Mouse (Mus musculus) gastrocnemius, adult 2 months (tissue): Measurements from ENCODE around the gene Satb2. TPM values are rescaled to one million over a fixed set of nuclear protein-coding genes. Genes with fewer than 3 reads are reported as not detected.

Experiments
- DNase-seq: peaks from one replicate; pipeline ENCODE4 v3.0.0; 2022
- H3K27ac ChIP-seq: fragments of 200-600 bp; 2 replicates; pipeline ENCODE4 v1.8.1; 2022; ENCODE audit warnings: mild to moderate bottlenecking
- H3K4me3 ChIP-seq: fragments of 200-600 bp; 2 replicates; pipeline ENCODE4 v1.8.1; 2022; ENCODE audit warnings: mild to moderate bottlenecking, moderate library complexity
- CTCF ChIP-seq: fragments of 200-600 bp; IDR thresholded peaks from 2 replicates; pipeline ENCODE4 v1.8.1; 2022; ENCODE audit warnings: antibody characterized with exemption, mild to moderate bottlenecking, moderate library complexity
- intact Hi-C: fragments of 180-260 bp; cut with DNase I; formaldehyde crosslinking; loops from one replicate; pipeline ENCODE4 v1.15.1; 2025
- total RNA-seq, 2 experiments: library from RNA; stranded (reverse); gene quantifications; 2 replicates each; pipeline ENCODE4 v1.2.3; 2021

Satb2 gene
- total RNA-seq, 2 experiments from 2014 or later: 0.22 to 0.28 TPM

DNA sequence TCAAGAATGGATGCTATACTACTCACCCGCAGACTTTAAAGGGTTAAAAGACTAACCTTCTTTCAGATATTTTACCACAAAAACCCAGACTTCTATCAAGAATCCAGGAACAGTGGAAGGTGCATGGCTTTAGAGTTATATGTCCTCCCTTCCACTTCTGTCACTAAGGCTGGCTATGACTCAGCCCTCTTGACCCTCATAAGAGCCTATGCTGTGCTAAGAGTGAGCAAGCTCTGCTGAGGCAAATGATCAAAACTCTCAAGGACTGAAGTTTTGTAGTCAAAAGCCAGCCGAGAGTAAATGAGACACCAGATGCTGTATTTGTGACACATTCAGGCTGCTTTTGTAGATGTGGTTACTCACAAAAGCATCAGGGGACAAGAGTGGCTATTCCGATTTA is 81.8 kb downstream of the Satb2 start:
- no peak for DNase-seq
- no peak for TF ChIP-seq CTCF
- no peak overlapping the region for H3K4me3 ChIP-seq
- no peak overlapping the region for H3K27ac ChIP-seq
- intact Hi-C loops: no loop called here

DNA sequence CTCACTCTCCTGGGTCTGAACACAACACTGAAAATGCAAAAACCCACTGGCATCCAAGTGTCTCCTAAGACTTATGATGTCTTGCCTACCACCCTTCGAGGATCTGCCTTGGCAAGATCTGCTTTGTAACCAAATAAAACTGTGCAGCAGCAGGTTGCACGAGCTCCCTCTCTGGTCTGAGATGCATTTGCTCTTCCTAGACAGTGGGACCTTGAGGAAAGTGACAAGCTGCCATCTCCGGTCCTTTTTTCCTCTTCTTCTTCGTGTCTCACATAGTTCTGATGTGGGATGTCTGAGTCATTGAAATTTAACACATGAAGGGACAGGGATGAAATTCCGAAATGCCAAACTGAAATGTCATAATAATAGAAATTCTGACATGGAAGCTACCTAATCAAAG is 85.7 kb downstream of the Satb2 start:
- intact Hi-C loops: no loop called here

DNA sequence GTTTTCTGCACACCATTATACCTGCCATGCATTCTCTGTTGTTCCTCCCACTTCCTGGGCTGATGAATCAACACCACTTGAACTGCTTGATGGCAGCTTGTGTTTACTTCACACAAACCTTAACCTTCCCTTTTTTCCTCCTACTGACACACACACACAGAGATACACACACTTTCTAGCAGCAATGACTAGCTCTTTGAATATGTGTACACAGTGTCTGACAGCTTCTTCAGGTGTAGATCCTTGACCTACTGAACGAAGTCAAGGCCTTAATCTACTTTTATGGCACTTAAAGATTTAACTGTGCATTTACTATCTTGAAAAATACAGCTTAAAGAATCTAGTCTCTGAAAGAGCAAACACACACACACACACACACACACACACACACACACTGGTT is 89.5 kb downstream of the Satb2 start:
- intact Hi-C loops: no loop called here
- TF ChIP-seq CTCF: no peak
- Histone ChIP-seq H3K4me3 (no peak overlapping the region), H3K27ac (no peak overlapping the region)
- no peak for DNase-seq

More for the DNA sequence above, 85.7 kb downstream of the Satb2 start:
- Histone ChIP-seq H3K27ac (no peak overlapping the region), H3K4me3 (no peak overlapping the region)
- DNase-seq: no peak
- TF ChIP-seq CTCF: no peak

DNA sequence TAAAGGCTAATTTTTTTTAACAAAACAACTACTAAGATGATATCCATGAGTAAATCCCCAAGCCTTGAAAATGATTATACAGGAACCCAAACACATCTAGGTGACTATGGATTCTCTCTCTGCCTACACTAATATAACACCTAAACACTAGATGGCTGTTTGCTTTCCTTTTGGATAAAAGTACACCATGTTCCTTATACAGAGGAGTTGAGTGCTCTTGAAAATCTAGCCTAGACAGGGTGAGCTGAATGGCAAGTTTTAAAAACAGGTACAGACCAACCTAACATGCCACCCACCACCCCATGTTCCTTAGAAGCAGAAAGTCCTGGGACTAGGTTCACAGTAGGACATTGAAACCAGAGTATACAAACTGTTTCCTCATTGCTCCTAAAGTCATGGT is 90.9 kb downstream of the Satb2 start:
- intact Hi-C loops: no loop called here
- no peak for DNase-seq
- TF ChIP-seq CTCF: no peak
- no peak overlapping the region for H3K4me3 ChIP-seq
- no peak overlapping the region for H3K27ac ChIP-seq

DNA sequence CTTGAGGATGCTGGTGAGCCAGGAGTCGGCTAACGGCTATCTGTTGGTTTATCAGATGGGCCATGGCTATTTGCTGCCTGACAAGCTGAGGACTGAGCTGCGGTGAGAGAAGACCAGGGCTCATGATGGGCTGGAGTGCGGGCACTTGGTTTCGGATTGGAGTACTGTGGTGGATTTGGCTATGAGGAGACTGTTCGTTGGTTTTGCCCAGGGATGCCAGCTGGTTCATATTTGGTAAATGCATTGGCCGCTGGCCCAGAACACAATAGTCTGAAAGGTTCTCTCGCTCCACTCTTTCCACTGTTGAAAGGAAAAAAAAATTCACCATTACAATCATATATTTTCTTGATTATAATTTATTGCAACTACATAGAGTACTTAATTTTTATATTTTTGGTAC is 107.0 kb downstream of the Satb2 start:
- no peak for TF ChIP-seq CTCF
- no peak overlapping the region for H3K27ac ChIP-seq
- intact Hi-C loops: no loop called here
- no peak overlapping the region for H3K4me3 ChIP-seq
- DNase-seq: no peak

DNA sequence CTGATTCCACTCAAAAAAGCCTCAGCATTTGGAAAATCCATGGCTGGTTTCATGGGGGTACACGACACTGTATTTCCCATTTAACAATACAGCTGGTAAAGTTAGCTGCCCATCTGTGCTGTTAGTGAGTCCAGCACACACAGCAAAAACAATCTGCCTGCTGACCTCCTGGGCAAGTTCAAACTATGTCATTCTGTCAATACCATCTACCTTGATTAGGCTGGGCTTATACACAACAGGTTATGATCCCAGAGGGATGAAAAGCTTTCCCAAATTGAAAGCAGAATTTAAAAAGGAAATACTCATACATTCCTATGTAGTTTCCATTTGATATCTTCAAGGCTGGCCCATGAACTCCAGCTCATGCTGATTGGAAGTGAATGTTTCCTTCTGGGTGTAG is 113.2 kb downstream of the Satb2 start:
- DNase-seq: no peak
- no peak for TF ChIP-seq CTCF
- intact Hi-C loops: no loop called here
- Histone ChIP-seq H3K4me3 (no peak overlapping the region), H3K27ac (no peak overlapping the region)

DNA sequence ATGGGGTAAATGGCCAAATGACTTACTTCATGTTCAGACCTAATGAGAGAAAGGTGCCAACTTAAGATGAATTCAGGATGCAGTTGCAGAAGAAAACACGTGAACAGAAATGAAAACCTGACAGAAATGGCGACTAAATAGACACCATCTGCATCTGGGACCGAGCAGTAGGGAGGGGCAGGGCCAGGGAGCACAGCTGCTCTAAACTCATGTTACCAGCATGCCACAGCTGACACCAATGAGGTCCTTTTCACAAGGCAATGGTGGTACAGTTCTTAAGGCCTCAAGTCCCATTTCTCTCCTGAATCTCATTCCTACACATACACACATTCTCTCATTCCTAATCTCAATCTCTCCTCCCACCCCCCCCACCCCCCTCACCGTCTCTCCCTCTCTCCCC is 115.7 kb downstream of the Satb2 start:
- Histone ChIP-seq H3K27ac (no peak overlapping the region), H3K4me3 (no peak overlapping the region)
- intact Hi-C loops: no loop called here
- no peak for TF ChIP-seq CTCF
- no peak for DNase-seq

DNA sequence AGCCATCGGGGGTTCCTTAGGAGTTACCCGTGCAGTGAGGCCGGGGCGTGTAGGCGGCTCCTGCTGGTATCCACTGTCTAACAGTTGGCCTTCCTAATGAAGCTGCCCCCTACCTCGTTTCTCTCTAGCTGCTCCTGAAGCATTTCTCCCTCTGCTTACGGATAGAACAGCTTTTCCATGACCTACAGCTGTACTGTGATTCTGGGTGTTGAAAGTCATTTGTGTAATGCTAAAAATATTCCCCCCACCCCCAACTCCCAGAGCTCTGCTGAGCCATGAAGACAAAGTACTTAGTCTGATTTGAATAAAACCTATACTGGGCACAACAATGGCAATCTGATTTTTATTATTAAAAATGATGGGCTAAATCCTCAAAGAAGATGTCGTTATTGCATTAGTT is 121.2 kb downstream of the Satb2 start:
- Histone ChIP-seq H3K4me3 (no peak overlapping the region), H3K27ac (no peak overlapping the region)
- no peak for TF ChIP-seq CTCF
- intact Hi-C loops: no loop called here
- DNase-seq: no peak

DNA sequence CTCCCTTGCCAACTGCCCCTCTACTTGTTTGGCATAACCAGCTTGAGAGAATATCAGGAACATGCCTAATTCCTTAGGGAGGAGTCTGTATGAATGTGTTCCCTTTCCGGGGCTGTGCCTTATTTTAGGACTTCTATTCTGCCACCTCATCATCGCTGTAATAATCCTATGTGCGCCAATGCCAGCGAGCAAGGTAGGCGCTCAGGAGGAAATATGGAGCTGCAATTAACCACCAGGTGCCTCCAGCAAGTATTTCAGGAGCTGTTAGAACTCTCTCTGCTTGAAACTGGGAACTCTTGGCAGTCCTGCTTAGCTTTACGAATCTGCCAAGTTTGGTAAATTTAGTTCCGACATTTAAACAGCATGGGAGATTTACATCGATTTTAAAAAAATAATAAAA is 128.0 kb downstream of the Satb2 start:
- intact Hi-C loops: no loop called here

DNA sequence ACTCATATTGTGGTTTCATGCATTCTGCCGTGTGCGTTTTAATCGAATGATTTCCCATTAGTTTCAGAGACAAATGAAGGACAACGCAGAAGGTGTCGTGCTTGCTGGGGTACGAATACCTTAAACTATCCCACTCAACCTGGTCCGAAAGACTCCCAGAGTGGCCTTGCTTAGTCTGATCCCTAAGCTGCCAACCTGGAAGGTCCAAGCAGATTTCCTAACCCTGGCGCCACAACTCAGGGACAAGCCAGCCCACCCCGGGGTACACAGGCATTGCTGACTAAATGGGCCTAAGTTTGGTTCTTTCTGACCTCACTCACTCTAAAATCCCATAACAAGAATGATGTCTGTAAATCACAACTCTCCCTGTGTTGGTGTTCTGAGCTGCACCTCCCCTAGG is 132.1 kb downstream of the Satb2 start:
- no peak for DNase-seq
- Histone ChIP-seq H3K27ac (no peak overlapping the region), H3K4me3 (no peak overlapping the region)
- intact Hi-C loops: no loop called here
- no peak for TF ChIP-seq CTCF

More for the DNA sequence above, 128.0 kb downstream of the Satb2 start:
- no peak overlapping the region for H3K4me3 ChIP-seq
- H3K27ac ChIP-seq: no peak overlapping the region
- DNase-seq: no peak
- no peak for TF ChIP-seq CTCF

DNA sequence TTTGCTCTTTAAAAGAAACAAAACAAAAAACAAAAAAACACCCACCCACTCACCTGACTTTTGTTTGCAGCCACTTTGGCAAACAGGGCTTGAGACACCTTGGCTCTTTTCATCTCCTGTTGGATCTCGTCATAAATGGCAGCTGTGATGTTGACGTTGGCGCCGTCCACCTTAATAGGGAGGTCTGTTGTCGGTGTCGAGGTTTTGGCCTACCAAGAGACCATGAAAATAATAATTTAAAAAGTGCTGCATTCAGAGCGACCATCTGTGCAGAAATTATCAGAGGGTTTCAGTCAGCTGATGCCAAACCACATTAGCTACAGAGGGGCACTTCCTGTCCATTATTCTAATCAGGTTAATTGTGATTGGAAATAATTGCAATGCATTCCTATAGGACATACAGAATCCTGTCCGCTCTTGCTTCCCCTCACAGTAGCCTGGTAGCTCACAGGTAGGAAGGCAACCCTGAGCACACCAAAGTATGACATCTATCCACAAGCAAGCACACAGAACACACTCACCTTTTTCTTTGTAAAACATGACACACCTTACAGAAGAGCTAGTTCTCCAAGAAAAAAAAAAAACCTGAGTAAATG is 132.8 kb downstream of the Satb2 start:
- no peak for DNase-seq
- intact Hi-C loops: no loop called here
- H3K27ac ChIP-seq: no peak overlapping the region
- no peak overlapping the region for H3K4me3 ChIP-seq
- TF ChIP-seq CTCF: no peak

DNA sequence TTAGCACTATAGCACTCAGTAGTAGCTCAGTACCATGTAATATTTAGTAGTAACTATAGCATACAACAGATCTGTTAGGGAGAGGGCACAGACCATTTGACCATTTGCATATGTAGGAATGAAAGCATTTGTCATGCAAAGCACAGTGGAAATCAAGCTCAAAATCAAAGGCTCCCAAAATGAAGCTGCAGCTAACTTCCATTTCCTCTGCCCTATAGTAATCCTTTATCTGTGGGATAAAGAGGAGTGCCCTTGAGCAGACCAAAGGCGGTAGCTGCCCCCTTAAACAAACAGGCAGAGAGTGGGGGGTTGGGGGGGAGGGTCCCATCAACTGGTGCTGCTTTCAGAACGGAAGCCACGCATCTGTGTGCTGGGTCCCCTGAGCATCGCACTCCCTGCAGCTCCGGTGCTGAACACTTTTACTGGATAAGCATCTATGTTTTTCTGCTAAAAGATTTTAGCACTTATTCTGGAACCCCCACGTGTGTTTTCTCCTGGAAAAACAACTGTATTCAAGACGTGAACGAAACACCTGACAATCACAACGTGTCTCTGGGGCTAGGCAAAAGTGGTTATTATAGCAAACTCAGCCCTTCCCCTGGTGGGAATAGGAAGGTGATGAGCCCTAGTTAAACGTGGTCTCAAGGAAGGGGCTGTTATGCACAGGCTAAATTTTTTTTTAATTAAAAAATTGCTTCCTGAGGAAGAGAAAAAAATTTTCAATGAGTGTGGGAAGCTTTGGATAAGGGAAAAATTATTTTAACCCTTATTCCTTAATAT is 133.7 kb downstream of the Satb2 start:
- DNase-seq: no peak
- TF ChIP-seq CTCF: no peak
- no peak overlapping the region for H3K27ac ChIP-seq
- H3K4me3 ChIP-seq: no peak overlapping the region
- intact Hi-C loops: no loop called here

DNA sequence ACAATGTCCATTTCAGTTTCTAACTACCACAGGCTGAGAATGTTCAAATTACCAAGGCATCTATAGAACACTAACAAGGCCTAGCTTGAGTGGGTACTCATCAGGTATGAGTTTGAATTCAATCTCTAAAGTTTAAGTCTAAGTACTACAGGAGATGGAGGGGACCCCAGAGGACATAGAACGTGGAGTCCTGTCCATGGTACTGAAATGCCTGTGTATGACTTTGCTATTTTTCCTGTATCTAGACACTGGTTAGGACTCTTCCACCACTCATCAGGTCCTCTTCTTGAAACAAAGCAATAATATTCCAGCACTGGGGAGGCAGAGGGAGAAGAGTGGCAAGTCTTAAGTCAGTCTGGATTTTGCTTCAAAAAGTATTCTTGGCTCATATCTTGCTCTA is 139.5 kb downstream of the Satb2 start:
- no peak overlapping the region for H3K27ac ChIP-seq
- no peak for TF ChIP-seq CTCF
- intact Hi-C loops: no loop called here
- no peak overlapping the region for H3K4me3 ChIP-seq
- no peak for DNase-seq
